Mouse (Mus musculus): Measurements from ENCODE around the gene Dzip1l. TPM values are rescaled to one million over a fixed set of nuclear protein-coding genes. Genes with fewer than 3 reads are reported as not detected.

The Dzip1l gene
- total and polyA plus RNA-seq, 3 experiments = not detected

- DNase-seq (ENCODE audit: low read depth, low spot score) = no peak
- Histone ChIP-seq H3K9ac (ENCODE audit: control insufficient read depth, low read depth, low read length, poor library complexity, severe bottlenecking) (no peak overlapping the region), H3K27ac (ENCODE audit: control insufficient read depth, low read depth, low read length) (no peak overlapping the region), H3K27me3 (ENCODE audit: control insufficient read depth in 1 of 2, insufficient read depth in 2 of 2, low read length in 2 of 2) (no peaks in the 10 kb centered on the region; a peak in 1 of 4 replicates), H3K79me2 (ENCODE audit: control insufficient read depth, insufficient read depth, low read length, poor library complexity) (no peaks in the 10 kb centered on the region), H3K4me1 (ENCODE audit: control insufficient read depth in 1 of 2, insufficient read depth in 2 of 2, low read length in 2 of 2) (no peaks in the 10 kb centered on the region), H3K9me3 (replicated peaks; ENCODE audit: insufficient read depth, low read length) (no peaks in the 10 kb centered on the region), H3K4me3 (ENCODE audit: control insufficient read depth in 1 of 2, insufficient read depth in 1 of 2, low read depth in 2 of 2, low read length in 2 of 2) (no peak overlapping the region), H3K36me3 (ENCODE audit: control insufficient read depth in 1 of 2, insufficient read depth in 2 of 2, low read length in 2 of 2) (no peaks in the 10 kb centered on the region)
- TF ChIP-seq USF1 (IDR thresholded peaks at IDR 0.05; ENCODE audit: low read depth, low read length) = no peak
- no peak for TF ChIP-seq MXI1 (IDR thresholded peaks at IDR 0.05; ENCODE audit: low read depth, low read length)
- no peak for TF ChIP-seq CTCF (IDR thresholded peaks at IDR 0.05 in 2 of 3, conservative IDR thresholded peaks at IDR 0.05 in 1 of 3; ENCODE audit: control insufficient read depth in 1 of 3, insufficient read depth in 1 of 3, low read depth in 2 of 3, low read length in 3 of 3, poor library complexity in 1 of 3, severe bottlenecking in 1 of 3)
- TF ChIP-seq CHD1 (IDR thresholded peaks at IDR 0.05; ENCODE audit: low read depth, low read length) = no peak
- no peak for TF ChIP-seq TBP (IDR thresholded peaks at IDR 0.05; ENCODE audit: low read depth, low read length)
- no peak for TF ChIP-seq MEF2A (IDR thresholded peaks at IDR 0.05; ENCODE audit: extremely low read depth, insufficient replicate concordance, low read depth, low read length, poor library complexity, severe bottlenecking)
- TF ChIP-seq MAFK (IDR thresholded peaks at IDR 0.05; ENCODE audit: borderline replicate concordance, low read depth, low read length) = no peak
- no peak for TF ChIP-seq MAX (IDR thresholded peaks at IDR 0.05; ENCODE audit: low read length)
- TF ChIP-seq MAZ (IDR thresholded peaks at IDR 0.05; ENCODE audit: low read depth, low read length) = no peak
- no peak for TF ChIP-seq EP300 (IDR thresholded peaks at IDR 0.05; ENCODE audit: low read depth in 1 of 2, low read length in 2 of 2)
- TF ChIP-seq RAD21 (IDR thresholded peaks at IDR 0.05; ENCODE audit: low read depth, low read length) = no peak
- no peak for TF ChIP-seq KAT2A (conservative IDR thresholded peaks at IDR 0.05; ENCODE audit: low read depth, low read length)
- no peak for TF ChIP-seq GABPA (IDR thresholded peaks at IDR 0.05; ENCODE audit: low read depth, low read length)
- TF ChIP-seq UBTF (IDR thresholded peaks at IDR 0.05; ENCODE audit: borderline replicate concordance, insufficient read depth, low read depth, low read length) = no peak
- TF ChIP-seq ZC3H11A (IDR thresholded peaks at IDR 0.05; ENCODE audit: low read depth, low read length) = no peak
Measured at GRCm38 (mm10) chr9:99628581-99628980, 715 bp upstream of the Dzip1l start.

GRCm38 (mm10) chr9:99630071-99630470, 775 bp downstream of the Dzip1l start:
- Histone ChIP-seq H3K79me2 (ENCODE audit: control insufficient read depth, insufficient read depth, low read length, poor library complexity) (no peaks in the 10 kb centered on the region), H3K27ac (ENCODE audit: control insufficient read depth, low read depth, low read length) (no peak overlapping the region), H3K4me3 (ENCODE audit: control insufficient read depth in 1 of 2, insufficient read depth in 1 of 2, low read depth in 2 of 2, low read length in 2 of 2) (no peak overlapping the region), H3K9ac (ENCODE audit: control insufficient read depth, low read depth, low read length, poor library complexity, severe bottlenecking) (no peak overlapping the region), H3K9me3 (replicated peaks; ENCODE audit: insufficient read depth, low read length) (no peaks in the 10 kb centered on the region), H3K27me3 (ENCODE audit: control insufficient read depth in 1 of 2, insufficient read depth in 2 of 2, low read length in 2 of 2) (no peaks in the 10 kb centered on the region; a peak in 1 of 4 replicates), H3K4me1 (ENCODE audit: control insufficient read depth in 1 of 2, insufficient read depth in 2 of 2, low read length in 2 of 2) (no peaks in the 10 kb centered on the region), H3K36me3 (ENCODE audit: control insufficient read depth in 1 of 2, insufficient read depth in 2 of 2, low read length in 2 of 2) (no peaks in the 10 kb centered on the region)
- TF ChIP-seq ZMIZ1 (IDR thresholded peaks at IDR 0.05; ENCODE audit: low read depth, low read length) = no peak
- TF ChIP-seq CHD2 (IDR thresholded peaks at IDR 0.05; ENCODE audit: low read length) = no peak
- TF ChIP-seq SMC3 (IDR thresholded peaks at IDR 0.05; ENCODE audit: low read depth, low read length) = no peak
- no peak for TF ChIP-seq CTCF (IDR thresholded peaks at IDR 0.05 in 2 of 3, conservative IDR thresholded peaks at IDR 0.05 in 1 of 3; ENCODE audit: control insufficient read depth in 1 of 3, insufficient read depth in 1 of 3, low read depth in 2 of 3, low read length in 3 of 3, poor library complexity in 1 of 3, severe bottlenecking in 1 of 3)
- no peak for TF ChIP-seq MEF2A (IDR thresholded peaks at IDR 0.05; ENCODE audit: extremely low read depth, insufficient replicate concordance, low read depth, low read length, poor library complexity, severe bottlenecking)
- TF ChIP-seq E2F4 (IDR thresholded peaks at IDR 0.05; ENCODE audit: borderline replicate concordance, low read depth, low read length) = no peak
- no peak for TF ChIP-seq MAFK (IDR thresholded peaks at IDR 0.05; ENCODE audit: borderline replicate concordance, low read depth, low read length)
- TF ChIP-seq NRF1 (IDR thresholded peaks at IDR 0.05; ENCODE audit: insufficient read depth, low read depth, low read length, poor library complexity, severe bottlenecking) = no peak
- no peak for TF ChIP-seq USF1 (IDR thresholded peaks at IDR 0.05; ENCODE audit: low read depth, low read length)
- TF ChIP-seq RAD21 (IDR thresholded peaks at IDR 0.05; ENCODE audit: low read depth, low read length) = no peak
- TF ChIP-seq MYC (IDR thresholded peaks at IDR 0.05; ENCODE audit: low read depth, low read length) = no peak
- no peak for TF ChIP-seq POLR2AphosphoS2 (IDR thresholded peaks at IDR 0.05; ENCODE audit: low read length)
- TF ChIP-seq GATA1 (IDR thresholded peaks at IDR 0.05; ENCODE audit: low read depth, low read length) = no peak
- no peak for TF ChIP-seq POLR2A (IDR thresholded peaks at IDR 0.05; ENCODE audit: control insufficient read depth in 1 of 2, insufficient read depth in 1 of 2, low read depth in 1 of 2, low read length in 2 of 2, poor library complexity in 1 of 2)
- no peak for TF ChIP-seq MAX (IDR thresholded peaks at IDR 0.05; ENCODE audit: low read length)
- TF ChIP-seq ZNF384 (IDR thresholded peaks at IDR 0.05; ENCODE audit: low read depth, low read length) = no peak
- TF ChIP-seq TAL1 (IDR thresholded peaks at IDR 0.05; ENCODE audit: low read length) = no peak
- DNase-seq (ENCODE audit: low read depth, low spot score) = no peak

Data from MEL (cell line).